Mouse (Mus musculus) bone marrow, adult 2 months (tissue): Measurements from ENCODE around the gene Msantd2.

Experiments used
- CTCF ChIP-seq: fragments of 200-500 bp; IDR thresholded peaks from 2 replicates; pipeline ENCODE4 v1.5.1; 2011; ENCODE audit warnings: low read length, control low read depth; ENCODE audit not compliant: control insufficient read depth, insufficient read depth
- POLR2A ChIP-seq: fragments of 200-500 bp; IDR thresholded peaks from 2 replicates; pipeline ENCODE4 v1.6.1; 2011; ENCODE audit warnings: low read depth, mild to moderate bottlenecking, control low read depth, low read length, borderline replicate concordance; ENCODE audit not compliant: control insufficient read depth

GRCm38 (mm10) chr9:37552536-37553293 lies 63.6 kb downstream of the Msantd2 start, which contains the start of gene Nrgn:
- TF ChIP-seq POLR2A (no peak), CTCF (no peak)
